Mouse (Mus musculus) inflammation-experienced regulatory T-cells, adult 6 months (primary cell): ENCODE measurements around the gene Pkn2. TPM values are rescaled to one million over a fixed set of nuclear protein-coding genes. Genes with fewer than 3 reads are reported as not detected.

ENCODE experiments used
- ATAC-seq: one replicate; pipeline ENCODE4 v1.8.0; 2017
- polyA plus RNA-seq, 3 experiments: library from polyadenylated mRNA; unstranded; fragments of 100-300 nt; shearing (Covaris generic); gene quantifications; one replicate each; pipeline ENCODE4 v1.2.1; 2017

Gene Pkn2
- polyA plus RNA-seq, 3 experiments from 2014 or later: 12.3 to 17.3 (median 15.0) TPM

GRCm38 (mm10) chr3:142832910-142833309 lies 48.9 kb downstream of the Pkn2 start:
- ATAC-seq: no peak

GRCm38 (mm10) chr3:142826449-142827146 lies 55.2 kb downstream of the Pkn2 start:
- no peak for ATAC-seq

- no peak for ATAC-seq
Observed at GRCm38 (mm10) chr3:142823606-142824005, 58.2 kb downstream of the Pkn2 start.

- ATAC-seq: no peak
Observed at GRCm38 (mm10) chr3:142817506-142817905, 64.3 kb downstream of the Pkn2 start.

GRCm38 (mm10) chr3:142811582-142811981 lies 70.2 kb downstream of the Pkn2 start:
- ATAC-seq: no peak

- ATAC-seq: no peak
Observed at GRCm38 (mm10) chr3:142795587-142795986, 86.2 kb downstream of the Pkn2 start.

- ATAC-seq: no peak
Observed at GRCm38 (mm10) chr3:142786423-142787072, 95.3 kb downstream of the Pkn2 start.

GRCm38 (mm10) chr3:142777227-142777626 lies 104.6 kb downstream of the Pkn2 start:
- ATAC-seq: no peak

GRCm38 (mm10) chr3:142773538-142774191 lies 108.1 kb downstream of the Pkn2 start:
- no peak for ATAC-seq

GRCm38 (mm10) chr3:142770518-142770917 lies 111.3 kb downstream of the Pkn2 start:
- no peak for ATAC-seq

- ATAC-seq: no peak
Observed at GRCm38 (mm10) chr3:142768498-142768897, 113.3 kb downstream of the Pkn2 start.

GRCm38 (mm10) chr3:142765778-142766165 lies 116.0 kb downstream of the Pkn2 start:
- ATAC-seq: peak; percentile 29

GRCm38 (mm10) chr3:142764995-142765777 lies 116.6 kb downstream of the Pkn2 start, which contains the start of gene Gtf2b:
Gene Gtf2b (plus strand): TSS chr3:142765045.
- ATAC-seq: peak; percentile 95

GRCm38 (mm10) chr3:142760356-142760755 lies 121.4 kb downstream of the Pkn2 start:
- no peak for ATAC-seq

GRCm38 (mm10) chr3:142758593-142758992 lies 123.2 kb downstream of the Pkn2 start:
- no peak for ATAC-seq

- no peak for ATAC-seq
Observed at GRCm38 (mm10) chr3:142757841-142758240, 124.0 kb downstream of the Pkn2 start.

GRCm38 (mm10) chr3:142755132-142755867 lies 126.5 kb downstream of the Pkn2 start:
- no peak for ATAC-seq

- ATAC-seq: no peak
Observed at GRCm38 (mm10) chr3:142749131-142749530, 132.7 kb downstream of the Pkn2 start.

GRCm38 (mm10) chr3:142747673-142748072 lies 134.1 kb downstream of the Pkn2 start:
- no peak for ATAC-seq

GRCm38 (mm10) chr3:142745076-142745475 lies 136.7 kb downstream of the Pkn2 start:
- no peak for ATAC-seq

GRCm38 (mm10) chr3:142743973-142744898 lies 137.6 kb downstream of the Pkn2 start:
- peak; percentile 74 for ATAC-seq
